Mouse (Mus musculus) midbrain, embryonic 14.5 days (tissue): ENCODE results near the gene E2f2. TPM values are rescaled to one million over a fixed set of nuclear protein-coding genes. Genes with fewer than 3 reads are reported as not detected.

Source experiments
- polyA plus RNA-seq: library from polyadenylated mRNA; unstranded; fragments of >200 nt; fragmentation: Nextera tagmentation; extraction: Ambion mirVana; gene quantifications from 2 replicates; pipeline ENCODE4 v1.2.1, GENCODE M21; 2014

Gene E2f2
- polyA plus RNA-seq, 1 experiment from 2014 or later: 1.7 TPM

Other genes with a start within 250 kb of the E2f2 start
- 57.6 and 61.0 TPM in 2 replicates for gene Hmgcl, start 225.9 kb upstream of the E2f2 start, polyA plus RNA-seq
- gene Gale, start 208.7 kb upstream of the E2f2 start, polyA plus RNA-seq: 31.8 and 42.5 TPM in 2 replicates
- 201 and 236 TPM in 2 replicates for gene Lypla2, start 199.8 kb upstream of the E2f2 start, polyA plus RNA-seq
- gene Pithd1, start 185.1 kb upstream of the E2f2 start, polyA plus RNA-seq: 62.6 and 70.0 TPM in 2 replicates
- 25.0 and 33.8 TPM in 2 replicates for gene Eloa, start 150.6 kb upstream of the E2f2 start, polyA plus RNA-seq
- gene Rpl11, start 119.0 kb upstream of the E2f2 start, polyA plus RNA-seq: 312 and 346 TPM in 2 replicates
- gene Id3, start 28.9 kb upstream of the E2f2 start, polyA plus RNA-seq: 108 and 140 TPM in 2 replicates
- gene Asap3, start 34.0 kb downstream of the E2f2 start, polyA plus RNA-seq: 1.8 and 3.4 TPM in 2 replicates
- gene Tcea3, start 75.3 kb downstream of the E2f2 start, polyA plus RNA-seq: 0.18 and 1.2 TPM in 2 replicates
- gene Zfp46, start 112.3 kb downstream of the E2f2 start, polyA plus RNA-seq: 31.1 and 47.7 TPM in 2 replicates
- gene Hnrnpr, start 138.5 kb downstream of the E2f2 start, polyA plus RNA-seq: 152 and 207 TPM in 2 replicates